Mouse (Mus musculus): ENCODE data around the gene Gm3298.
"Not testable (repeated sequence)": the region's sequence is repeated elsewhere in the genome, so short reads cannot be mapped to it uniquely, and the experiment has no call there.

The Gm3298 gene

DNA sequence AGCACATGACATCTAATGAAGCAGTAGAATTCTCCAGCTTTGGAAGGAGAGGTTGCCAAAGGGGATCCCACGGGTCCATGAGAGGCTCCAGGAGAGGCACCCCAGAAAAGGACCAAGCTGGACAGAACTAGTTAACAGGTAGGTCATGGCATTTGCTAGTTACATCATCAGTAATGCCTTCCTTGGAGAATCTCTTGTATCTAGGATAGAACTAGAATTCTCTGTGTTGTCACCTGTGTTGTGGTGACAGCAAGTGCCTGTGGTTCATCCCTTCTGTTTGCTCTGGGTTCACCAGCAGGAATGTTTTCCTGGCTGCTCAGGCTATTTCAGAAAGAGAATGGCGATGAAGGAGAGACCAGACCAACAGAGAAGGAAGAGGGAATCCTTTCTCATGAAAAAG is at the start of gene Gm3298:
Gene Gm3298, plus strand, starts transcription at position 301 of the 400 bp plus-strand sequence.
- not testable (repeated sequence) for DNase-seq (ENCODE audit: low read depth in 1 of 2, low spot score in 2 of 2)

DNA sequence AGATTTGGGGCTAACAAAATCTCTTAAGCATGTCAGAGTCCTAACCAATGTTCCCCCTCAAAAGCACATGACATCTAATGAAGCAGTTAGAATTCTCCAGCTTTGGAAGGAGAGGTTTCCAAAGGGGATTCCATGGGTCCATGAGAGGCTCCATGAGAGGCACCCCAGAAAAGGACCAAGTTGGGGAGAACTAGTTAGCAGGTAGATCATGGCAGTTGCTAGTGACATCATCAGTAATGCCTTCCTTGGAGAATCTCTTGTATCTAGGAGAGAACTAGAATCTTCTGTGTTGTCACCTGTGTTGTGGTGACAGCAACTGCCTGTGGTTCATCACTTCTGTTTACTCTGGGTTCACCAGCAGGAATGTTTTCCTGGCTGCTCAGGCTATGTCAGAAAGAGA is 32.1 kb upstream of the Gm3298 start, which contains the start of gene Gm8297:
Gene Gm8297, plus strand, starts transcription at position 301 of the 400 bp plus-strand sequence.
- not testable (repeated sequence) for DNase-seq (ENCODE audit: low read depth in 1 of 2, low spot score in 2 of 2)

DNA sequence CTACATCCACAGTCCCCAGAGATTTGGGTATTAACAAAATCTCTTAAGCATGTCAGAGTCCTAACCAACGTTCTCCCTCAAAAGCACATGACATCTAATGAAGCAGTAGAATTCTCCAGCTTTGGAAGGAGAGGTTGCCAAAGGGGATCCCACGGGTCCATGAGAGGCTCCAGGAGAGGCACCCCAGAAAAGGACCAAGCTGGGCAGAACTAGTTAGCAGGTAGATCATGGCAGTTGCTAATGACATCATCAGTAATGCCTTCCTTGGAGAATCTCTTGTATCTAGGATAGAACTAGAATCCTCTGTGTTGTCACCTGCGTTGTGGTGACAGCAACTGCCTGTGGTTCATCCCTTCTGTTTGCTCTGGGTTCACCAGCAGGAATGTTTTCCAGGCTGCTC is 34.6 kb downstream of the Gm3298 start, which contains the start of gene 4930555G01Rik:
Gene 4930555G01Rik, plus strand, starts transcription at position 301 of the 400 bp plus-strand sequence.
- DNase-seq (ENCODE audit: low read depth in 1 of 2, low spot score in 2 of 2) = not testable (repeated sequence)
